Mouse (Mus musculus) hindbrain, embryonic 14.5 days (tissue): ENCODE results near the gene Scn4b. TPM values are rescaled to one million over a fixed set of nuclear protein-coding genes. Genes with fewer than 3 reads are reported as not detected.

Source experiments
- ATAC-seq: fragments of 200-750 bp; cut with Nextera tagmentation; 2 replicates; pipeline ENCODE4 v1.8.0; 2017; ENCODE audit warnings: moderate number of reproducible peaks, mild to moderate bottlenecking, moderate TSS enrichment, moderate library complexity; ENCODE audit not compliant: low FRiP score
- DNase-seq: peaks from one replicate; pipeline ENCODE4 v3.0.0-alpha.2; 2015; ENCODE audit warnings: low spot score
- H3K27ac ChIP-seq: fragments of 300-500 bp; sonication (generic); 2 replicates; pipeline ENCODE4 v1.5.1; 2014; ENCODE audit warnings: mild to moderate bottlenecking, moderate library complexity
- H3K27me3 ChIP-seq: fragments of 300-500 bp; sonication (generic); 2 replicates; pipeline ENCODE4 v1.6.1; 2014; ENCODE audit warnings: mild to moderate bottlenecking, low read length, mixed read lengths; ENCODE audit not compliant: control insufficient read depth, insufficient read depth
- H3K36me3 ChIP-seq: fragments of 300-500 bp; sonication (generic); replicated peaks from 2 replicates; pipeline ENCODE4 v1.6.1; 2014; ENCODE audit not compliant: control insufficient read depth, insufficient read depth
- H3K4me1 ChIP-seq: fragments of 300-500 bp; sonication (generic); replicated peaks from 2 replicates; pipeline ENCODE4 v1.6.1; 2014; ENCODE audit warnings: antibody characterized with exemption, low read length, mixed read lengths; ENCODE audit not compliant: control insufficient read depth, insufficient read depth
- H3K4me2 ChIP-seq: fragments of 300-500 bp; sonication (generic); replicated peaks from 2 replicates; pipeline ENCODE4 v1.6.1; 2014; ENCODE audit warnings: mild to moderate bottlenecking, moderate library complexity
- H3K4me3 ChIP-seq: fragments of 300-500 bp; sonication (generic); replicated peaks from 2 replicates; pipeline ENCODE4 v1.5.1; 2014; ENCODE audit warnings: mild to moderate bottlenecking, low read length
- H3K9ac ChIP-seq: fragments of 300-500 bp; sonication (generic); 2 replicates; pipeline ENCODE4 v1.6.1; 2014
- H3K9me3 ChIP-seq: fragments of 300-500 bp; sonication (generic); 2 replicates; pipeline ENCODE4 v1.6.1; 2016; ENCODE audit warnings: low read length; ENCODE audit not compliant: control insufficient read depth
- WGBS: fragments of 180-500 bp; shearing (Covaris S2); extraction: QIAGEN DNeasy Blood & Tissue Kit; methylation state at CpG from one replicate; pipeline ENCODE4 v1.1.7; 2014; 5-methylcytosine and 5-hydroxymethylcytosine counted together
- polyA plus RNA-seq: library from polyadenylated mRNA; unstranded; fragments of >200 nt; fragmentation: Nextera tagmentation; extraction: Ambion mirVana; gene quantifications from 2 replicates; pipeline ENCODE4 v1.2.1, GENCODE M21; 2014

Gene Scn4b
- polyA plus RNA-seq, 1 experiment from 2014 or later = 0.07 TPM

GRCm38 (mm10) chr9:45121769-45122168 lies 16.4 kb upstream of the Scn4b start:
- no peaks in the 10 kb centered on the region for H3K9me3 ChIP-seq
- H3K27ac ChIP-seq = no peak overlapping the region

GRCm38 (mm10) chr9:45122209-45122761 lies 15.9 kb upstream of the Scn4b start:
- H3K4me3 ChIP-seq = 0 out of 2 replicates have a peak overlapping the region, but pooled peaks have one; percentile 6
- ATAC-seq (no peak), DNase-seq (no peak)
- no peaks in the 10 kb centered on the region for H3K27me3 ChIP-seq
- H3K9me3 ChIP-seq = no peaks in the 10 kb centered on the region
- H3K4me2 ChIP-seq = peak overlapping the region; percentile 44
- WGBS = 25% methylated on average over 9 of the region's 9 CpGs
- H3K36me3 ChIP-seq = peaks cover 21% of the 10 kb centered on the region
- no peak overlapping the region for H3K27ac ChIP-seq
- H3K4me1 ChIP-seq = peaks cover 24% of the 10 kb centered on the region
- H3K9ac ChIP-seq = peak overlapping the region; percentile 42

More at GRCm38 (mm10) chr9:45121769-45122168, 16.4 kb upstream of the Scn4b start:
- peak; percentile 52 for ATAC-seq
- Histone ChIP-seq H3K27me3 (no peaks in the 10 kb centered on the region), H3K4me1 (peaks cover 24% of the 10 kb centered on the region), H3K4me3 (0 out of 2 replicates have a peak overlapping the region, but pooled peaks have one; percentile 6), H3K9ac (peak overlapping the region; percentile 42), H3K4me2 (peak overlapping the region; percentile 44), H3K36me3 (peaks cover 18% of the 10 kb centered on the region)
- WGBS = 7% methylated on average over 10 of the region's 10 CpGs
- peak; percentile 77 for DNase-seq

DNA sequence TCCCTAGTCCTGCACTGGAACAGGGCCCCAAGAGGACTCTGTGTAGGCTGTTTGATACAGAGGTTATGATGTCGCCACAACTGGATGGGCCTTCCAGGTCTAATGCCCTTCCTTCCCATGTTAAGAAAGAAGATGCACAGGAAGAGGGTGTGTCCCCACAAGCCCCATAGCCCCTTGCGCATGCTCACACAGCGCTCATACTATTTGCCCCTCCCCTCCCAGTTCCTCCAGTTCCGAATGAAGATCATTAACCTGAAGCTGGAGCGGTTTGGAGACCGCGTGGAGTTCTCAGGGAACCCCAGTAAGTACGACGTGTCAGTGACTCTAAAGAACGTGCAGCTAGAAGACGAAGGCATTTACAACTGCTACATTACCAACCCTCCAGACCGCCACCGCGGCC lies 13.0 kb upstream of the Scn4b start:
- 90% methylated on average over 14 of the region's 14 CpGs for WGBS

GRCm38 (mm10) chr9:45126941-45127340 lies 11.3 kb upstream of the Scn4b start:
- Histone ChIP-seq H3K4me3 (no peak overlapping the region), H3K27me3 (no peaks in the 10 kb centered on the region), H3K4me1 (peaks cover 7% of the 10 kb centered on the region), H3K9me3 (no peaks in the 10 kb centered on the region), H3K4me2 (no peak overlapping the region), H3K36me3 (peaks cover 21% of the 10 kb centered on the region), H3K27ac (no peak overlapping the region), H3K9ac (no peak overlapping the region)
- WGBS = 62% methylated on average over 7 of the region's 7 CpGs
- ATAC-seq (no peak), DNase-seq (no peak)

More for the DNA sequence above, 13.0 kb upstream of the Scn4b start:
- no peak for ATAC-seq
- Histone ChIP-seq H3K9me3 (no peaks in the 10 kb centered on the region), H3K36me3 (peaks cover 21% of the 10 kb centered on the region), H3K4me2 (no peak overlapping the region), H3K4me3 (no peak overlapping the region), H3K27me3 (no peaks in the 10 kb centered on the region), H3K27ac (no peak overlapping the region), H3K4me1 (peaks cover 13% of the 10 kb centered on the region), H3K9ac (no peak overlapping the region)
- DNase-seq = no peak

DNA sequence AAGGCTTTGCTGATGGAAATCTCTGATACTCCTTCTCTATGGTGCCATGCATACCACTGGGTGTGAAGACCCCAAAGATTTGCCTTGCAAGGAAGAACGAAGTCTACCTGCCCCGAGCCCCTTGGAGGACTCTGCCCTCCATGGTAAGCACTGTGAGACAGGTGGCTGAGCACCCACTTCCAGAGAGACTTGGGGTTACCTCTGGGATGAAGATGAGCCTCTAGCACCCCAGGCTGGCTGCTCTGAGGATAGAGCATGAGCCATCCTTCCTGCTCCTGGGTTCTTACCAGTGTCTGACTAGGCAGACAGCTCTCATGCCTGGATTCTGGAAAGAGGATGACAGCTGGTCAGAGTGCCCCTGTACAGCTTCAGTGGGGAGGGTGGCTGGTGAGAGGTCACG lies 8.1 kb upstream of the Scn4b start:
- Histone ChIP-seq H3K9me3 (no peaks in the 10 kb centered on the region), H3K4me3 (no peak overlapping the region), H3K27me3 (peaks cover 6% of the 10 kb centered on the region), H3K4me2 (no peak overlapping the region), H3K36me3 (peaks cover 18% of the 10 kb centered on the region), H3K27ac (no peak overlapping the region), H3K9ac (no peak overlapping the region), H3K4me1 (no peaks in the 10 kb centered on the region)
- DNase-seq (no peak), ATAC-seq (no peak)
- WGBS = 66% methylated on average over 3 of the region's 3 CpGs

- H3K36me3 ChIP-seq = no peaks in the 10 kb centered on the region
- no peak overlapping the region for H3K4me2 ChIP-seq
- ATAC-seq = no peak
- peaks cover 42% of the 10 kb centered on the region for H3K27me3 ChIP-seq
- WGBS = 25% methylated on average over 5 of the region's 5 CpGs
- no peak overlapping the region for H3K9ac ChIP-seq
- no peaks in the 10 kb centered on the region for H3K9me3 ChIP-seq
- DNase-seq = peak; percentile 45
- H3K27ac ChIP-seq = no peak overlapping the region
- H3K4me3 ChIP-seq = no peak overlapping the region
- no peaks in the 10 kb centered on the region; the same call in 1 of the 2 replicates for H3K4me1 ChIP-seq
These were observed 4.5 kb upstream of the Scn4b start for GRCm38 (mm10) chr9:45133484-45134310.

DNA sequence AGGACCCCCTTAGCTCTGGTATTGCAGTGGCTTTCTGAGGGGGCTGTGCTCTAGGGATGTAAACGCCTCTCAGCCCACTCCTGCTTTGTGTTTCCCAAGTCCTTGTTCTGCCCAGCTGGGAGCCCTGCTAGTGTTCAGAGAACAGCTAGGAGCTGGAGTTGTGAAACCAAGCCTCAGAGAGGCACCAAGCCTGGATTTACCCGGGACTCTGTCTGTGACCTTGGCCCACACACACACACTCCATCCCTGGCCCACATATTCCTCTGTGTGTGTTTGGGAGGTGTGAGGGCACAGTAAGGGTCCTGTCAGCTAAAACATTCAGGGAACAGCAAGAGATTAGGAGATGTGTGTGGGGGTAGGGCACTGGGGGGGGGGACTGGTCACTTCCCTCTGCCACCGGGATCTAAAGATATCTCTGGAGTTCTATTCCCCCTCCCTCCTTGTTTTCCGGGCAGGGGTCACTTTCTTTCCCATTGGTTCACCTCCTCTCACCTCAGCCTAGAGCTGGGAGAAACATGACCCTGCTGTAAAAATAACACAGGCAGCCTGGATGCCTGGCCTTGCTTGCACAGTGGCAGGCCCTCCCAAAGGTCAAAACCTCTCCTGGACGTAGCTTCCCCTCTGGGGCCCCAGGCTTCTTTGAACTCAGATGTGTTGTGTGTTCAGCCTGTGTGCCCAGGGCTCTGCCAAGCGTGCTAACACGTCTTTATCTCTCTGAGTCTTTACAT lies 1.6 kb upstream of the Scn4b start:
- H3K9ac ChIP-seq = no peak overlapping the region
- 15% methylated on average over 7 of the region's 7 CpGs for WGBS
- no peak overlapping the region for H3K4me3 ChIP-seq
- H3K36me3 ChIP-seq = no peaks in the 10 kb centered on the region
- ATAC-seq (no peak), DNase-seq (no peak)
- H3K9me3 ChIP-seq = no peaks in the 10 kb centered on the region
- no peak overlapping the region for H3K27ac ChIP-seq
- H3K4me1 ChIP-seq = no peaks in the 10 kb centered on the region; the same call in 1 of the 2 replicates
- H3K27me3 ChIP-seq = peaks cover 70% of the 10 kb centered on the region
- H3K4me2 ChIP-seq = no peak overlapping the region

DNA sequence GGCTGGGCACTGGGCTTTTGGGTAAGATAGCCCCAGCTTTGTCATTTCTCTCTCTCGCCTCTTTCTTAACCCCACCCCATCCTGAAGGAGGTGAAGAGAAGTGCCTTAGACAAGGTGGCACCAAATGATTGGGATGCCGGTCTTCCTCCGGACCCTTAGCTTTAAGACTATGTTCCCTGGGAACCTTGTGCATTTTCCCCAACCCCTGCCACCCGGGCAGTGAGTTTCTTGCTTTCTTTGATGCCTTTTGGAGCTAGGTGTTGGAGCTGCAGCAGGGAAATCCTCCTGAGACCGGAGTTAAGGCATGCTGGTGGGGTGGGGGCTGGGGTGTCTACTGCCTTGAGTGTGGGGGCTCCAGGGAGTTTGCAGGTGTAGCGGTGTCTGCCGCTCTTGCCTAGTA lies 887 bp downstream of the Scn4b start:
- 3% methylated on average over 7 of the region's 7 CpGs for WGBS
- H3K27me3 ChIP-seq = peaks cover 86% of the 10 kb centered on the region
- DNase-seq (no peak), ATAC-seq (no peak)
- H3K4me3 ChIP-seq = peak overlapping the region; percentile 39
- peak overlapping the region; percentile 89 for H3K4me2 ChIP-seq
- no peak overlapping the region for H3K27ac ChIP-seq
- H3K9ac ChIP-seq = peak overlapping the region; percentile 56; the same call in 1 of the 2 replicates
- no peaks in the 10 kb centered on the region for H3K9me3 ChIP-seq
- no peaks in the 10 kb centered on the region; the same call in 1 of the 2 replicates for H3K4me1 ChIP-seq
- no peaks in the 10 kb centered on the region for H3K36me3 ChIP-seq

GRCm38 (mm10) chr9:45140945-45141344 lies 2.8 kb downstream of the Scn4b start:
- H3K36me3 ChIP-seq = no peaks in the 10 kb centered on the region
- WGBS = 60% methylated on average over 7 of the region's 7 CpGs
- no peak overlapping the region for H3K9ac ChIP-seq
- H3K4me2 ChIP-seq = no peak overlapping the region
- peaks cover 5% of the 10 kb centered on the region; the same call in 1 of the 2 replicates for H3K4me1 ChIP-seq
- H3K9me3 ChIP-seq = no peaks in the 10 kb centered on the region
- no peak for ATAC-seq
- no peak for DNase-seq
- H3K27me3 ChIP-seq = peaks cover 90% of the 10 kb centered on the region
- H3K27ac ChIP-seq = no peak overlapping the region
- no peak overlapping the region for H3K4me3 ChIP-seq
